10 mouse cellular contexts compared by ENCODE assay signal in genomic region chr2:178257117-178257825, GRCm38 (mm10).
DNase-seq lines count a peak whose midpoint lies in the region; ATAC-seq and TF ChIP-seq lines count a peak whose summit lies in the region.
"Had no signal": no experiment of that assay in that cellular context is flagged by ENCODE, and none has a peak within 500 bp of the region (broad histone marks: within the 10 kb centered on the region; RNA-seq: fewer than 3 reads in every experiment).

No protein-coding gene starts in this region.

- ATAC-seq in lung, embryonic 15.5 days (ENCODE audit: borderline replicate concordance, extremely low read depth, low FRiP score, low TSS enrichment) = peak; percentile 51; the same call in 1 of the 2 replicates
- ATAC-seq in forebrain, embryonic 14.5 days = peak; percentile 89
- peak; percentile 14; the same call in 1 of the 2 replicates for ATAC-seq in liver, embryonic 16.5 days (ENCODE audit: low read depth)
- 0 out of 2 replicates have a peak, but pooled peaks have one; percentile 43 for ATAC-seq in stomach, postnatal 0 days (ENCODE audit: low FRiP score, low TSS enrichment)
- ATAC-seq in megakaryocyte, adult 5-6 weeks (ENCODE audit: poor library complexity, severe bottlenecking) = no peak

- 0% methylated on average over 3 of the region's 3 CpGs for WGBS in lung, embryonic 15.5 days
- 7% methylated on average over 3 of the region's 3 CpGs for WGBS in lung, adult 2 months
- 0% methylated on average over 3 of the region's 3 CpGs for WGBS in forebrain, embryonic 14.5 days
- WGBS in liver, embryonic 16.5 days (ENCODE audit: insufficient replicate concordance) = under 1% methylated on average over 3 of the region's 3 CpGs
- 3% methylated on average over 3 of the region's 3 CpGs for WGBS in stomach, postnatal 0 days

- no peak overlapping the region for H3K9ac ChIP-seq in lung, embryonic 15.5 days
- H3K9ac ChIP-seq in forebrain, embryonic 14.5 days (ENCODE audit: low read length) = no peak overlapping the region
- H3K9ac ChIP-seq in liver, embryonic 16.5 days (ENCODE audit: low read depth, low read length) = no peak overlapping the region
- H3K9ac ChIP-seq in stomach, postnatal 0 days (ENCODE audit: low read length) = no peak overlapping the region

- H3K4me3 ChIP-seq in lung, embryonic 15.5 days = no peak overlapping the region
- H3K4me3 ChIP-seq in lung, adult 2 months (replicated peaks; ENCODE audit: extremely low read depth, low read depth, low read length) = no peak overlapping the region
- no peak overlapping the region for H3K4me3 ChIP-seq in forebrain, embryonic 14.5 days (ENCODE audit: low read depth, low read length)
- no peak overlapping the region for H3K4me3 ChIP-seq in liver, embryonic 16.5 days (ENCODE audit: low read depth, low read length)
- H3K4me3 ChIP-seq in stomach, postnatal 0 days (ENCODE audit: low read depth, low read length) = no peak overlapping the region
- H3K4me3 ChIP-seq: erythroblast, embryonic 14.5 days had no signal

- H3K27ac ChIP-seq in lung, embryonic 15.5 days = no peak overlapping the region
- no peak overlapping the region; the same call in 1 of the 2 replicates for H3K27ac ChIP-seq in forebrain, embryonic 14.5 days (ENCODE audit: low read depth, low read length)
- H3K27ac ChIP-seq in liver, embryonic 16.5 days (ENCODE audit: low read length) = no peak overlapping the region
- no peak overlapping the region for H3K27ac ChIP-seq in stomach, postnatal 0 days (replicated peaks)

- TF ChIP-seq EP300 in stomach, postnatal 0 days (optimal IDR thresholded peaks at IDR 0.05) = no peak

- no peak for TF ChIP-seq CTCF in lung, adult 2 months (IDR thresholded peaks at IDR 0.05; ENCODE audit: insufficient read depth, low read length)
- no peak for TF ChIP-seq CTCF in stomach, postnatal 0 days (IDR thresholded peaks at IDR 0.05; ENCODE audit: low read depth)

- 0 out of 2 replicates have a peak, but pooled peaks cover 3% of the 10 kb centered on the region for H3K4me1 ChIP-seq in lung, embryonic 15.5 days
- H3K4me1 ChIP-seq in lung, adult 2 months (ENCODE audit: control insufficient read depth, insufficient read depth, low read length) = no peaks in the 10 kb centered on the region
- peaks cover 10% of the 10 kb centered on the region; the same call in 1 of the 2 replicates for H3K4me1 ChIP-seq in forebrain, embryonic 14.5 days (ENCODE audit: control insufficient read depth, insufficient read depth, low read length)
- no peaks in the 10 kb centered on the region for H3K4me1 ChIP-seq in liver, embryonic 16.5 days (ENCODE audit: control insufficient read depth, low read depth, low read length)
- H3K4me1 ChIP-seq in stomach, postnatal 0 days (replicated peaks; ENCODE audit: control insufficient read depth, insufficient read depth) = no peaks in the 10 kb centered on the region

- TF ChIP-seq POLR2A in lung, adult 2 months (IDR thresholded peaks at IDR 0.05; ENCODE audit: borderline replicate concordance, extremely low read depth, low read depth, low read length) = no peak

- DNase-seq in lung, adult 2 months = no peak
- peak; percentile 74 for DNase-seq in forebrain, embryonic 14.5 days (ENCODE audit: low spot score)
- DNase-seq in stomach, postnatal 0 days (ENCODE audit: low spot score) = no peak
- DNase-seq in right cerebral cortex, postnatal 14 days = no peak
- no peak for DNase-seq in natural killer cell, adult 2 months (ENCODE audit: low spot score in 2 of 2)
- DNase-seq: kidney, adult 9 months had no signal

- H3K27me3 ChIP-seq in lung, embryonic 15.5 days = no peaks in the 10 kb centered on the region
- no peaks in the 10 kb centered on the region for H3K27me3 ChIP-seq in forebrain, embryonic 14.5 days (replicated peaks; ENCODE audit: control insufficient read depth, insufficient read depth, low read length)
- H3K27me3 ChIP-seq in liver, embryonic 16.5 days (ENCODE audit: control insufficient read depth, insufficient read depth, low read depth, low read length) = no peaks in the 10 kb centered on the region
- H3K27me3 ChIP-seq in stomach, postnatal 0 days (ENCODE audit: control insufficient read depth, insufficient read depth, low read length) = no peaks in the 10 kb centered on the region

- no peak overlapping the region for H3K4me2 ChIP-seq in lung, embryonic 15.5 days
- no peak overlapping the region for H3K4me2 ChIP-seq in forebrain, embryonic 14.5 days (ENCODE audit: low read length)
- no peak overlapping the region for H3K4me2 ChIP-seq in liver, embryonic 16.5 days (ENCODE audit: low read depth, low read length)
- H3K4me2 ChIP-seq in stomach, postnatal 0 days (replicated peaks; ENCODE audit: low read depth) = no peak overlapping the region

- no peaks in the 10 kb centered on the region for H3K9me3 ChIP-seq in lung, embryonic 15.5 days
- no peaks in the 10 kb centered on the region for H3K9me3 ChIP-seq in forebrain, embryonic 14.5 days (replicated peaks; ENCODE audit: control insufficient read depth, low read length)
- H3K9me3 ChIP-seq in liver, embryonic 16.5 days (replicated peaks; ENCODE audit: control insufficient read depth, low read length) = no peaks in the 10 kb centered on the region
- no peaks in the 10 kb centered on the region for H3K9me3 ChIP-seq in stomach, postnatal 0 days (ENCODE audit: control insufficient read depth, low read length)

- H3K36me3 ChIP-seq in lung, embryonic 15.5 days = no peaks in the 10 kb centered on the region
- no peaks in the 10 kb centered on the region for H3K36me3 ChIP-seq in forebrain, embryonic 14.5 days (ENCODE audit: control insufficient read depth, insufficient read depth, low read length)
- no peaks in the 10 kb centered on the region for H3K36me3 ChIP-seq in liver, embryonic 16.5 days (ENCODE audit: control insufficient read depth, insufficient read depth)
- no peaks in the 10 kb centered on the region for H3K36me3 ChIP-seq in stomach, postnatal 0 days (ENCODE audit: control insufficient read depth, insufficient read depth, low read length)
